Mouse (Mus musculus) heart, adult 10 weeks (tissue): ENCODE measurements around the gene Gpsm3. TPM values are rescaled to one million over a fixed set of nuclear protein-coding genes. Genes with fewer than 3 reads are reported as not detected.

ENCODE experiments used
- polyA plus RNA-seq: library from polyadenylated mRNA; stranded (reverse); fragments of 350-450 nt; fragmentation: Illumina TruSeq; extraction: RNeasy Lipid Tissue Mini Kit (QIAGEN cat#74804); gene quantifications from one replicate; pipeline ENCODE4 v1.2.3, GENCODE M21; 2014; ENCODE audit warnings: low read depth, low replicate concordance

Gpsm3 gene
- polyA plus RNA-seq: 6.1 TPM

GRCm38 (mm10) chr17:34589681-34590101 is at the start of gene Gpsm3:
Gpsm3 (plus strand) TSS chr17:34589806.

GRCm38 (mm10) chr17:34564003-34564421 is 25.6 kb upstream of the Gpsm3 start, which contains the start of gene Notch4:
Notch4 (plus strand) TSS chr17:34564268.

GRCm38 (mm10) chr17:34591029-34591993 is 1.7 kb downstream of the Gpsm3 start, which contains the start of gene Pbx2:
Pbx2 (plus strand) TSS chr17:34591266.

GRCm38 (mm10) chr17:34597566-34598095 is 8.0 kb downstream of the Gpsm3 start, which contains the start of gene Ager:
Ager (plus strand) TSS chr17:34597862.

GRCm38 (mm10) chr17:34603375-34604060 is 13.9 kb downstream of the Gpsm3 start, which contains the start of gene Rnf5:
Rnf5 (minus strand) TSS chr17:34603690.

GRCm38 (mm10) chr17:34604061-34604508 is 14.5 kb downstream of the Gpsm3 start, which contains the start of gene Agpat1:
Agpat1 (plus strand) TSS chr17:34604262.

GRCm38 (mm10) chr17:34615871-34616270 is 26.3 kb downstream of the Gpsm3 start, which contains the start of gene Egfl8:
Egfl8 (minus strand) TSS chr17:34615971.

GRCm38 (mm10) chr17:34627943-34628643 is 38.5 kb downstream of the Gpsm3 start, which contains the start of gene Ppt2:
Ppt2 (minus strand) TSS chr17:34628510.

GRCm38 (mm10) chr17:34629221-34629751 is 39.7 kb downstream of the Gpsm3 start, which contains the start of gene Prrt1:
Prrt1 (plus strand) TSS chr17:34629533.

Other genes starting within 250 kb of the Gpsm3 start
- not detected for gene Btnl2, start 235.0 kb upstream of the Gpsm3 start, polyA plus RNA-seq
- not detected for gene Btnl1, start 212.7 kb upstream of the Gpsm3 start, polyA plus RNA-seq
- gene BC051142, start 191.0 kb upstream of the Gpsm3 start, polyA plus RNA-seq: not detected
- not detected for gene Btnl4, start 112.5 kb upstream of the Gpsm3 start, polyA plus RNA-seq
- not detected for gene Btnl6, start 72.5 kb upstream of the Gpsm3 start, polyA plus RNA-seq
- gene Notch4, start 25.5 kb upstream of the Gpsm3 start, polyA plus RNA-seq: 14.8 TPM
- gene Pbx2, start 1.5 kb downstream of the Gpsm3 start, polyA plus RNA-seq: 18.1 TPM
- gene Ager, start 8.1 kb downstream of the Gpsm3 start, polyA plus RNA-seq: 0.63 TPM
- 49.3 TPM for gene Rnf5, start 13.9 kb downstream of the Gpsm3 start, polyA plus RNA-seq
- 65.9 TPM for gene Agpat1, start 14.5 kb downstream of the Gpsm3 start, polyA plus RNA-seq
- gene Egfl8, start 26.2 kb downstream of the Gpsm3 start, polyA plus RNA-seq: 0.84 TPM
- 56.2 TPM for gene Ppt2, start 38.7 kb downstream of the Gpsm3 start, polyA plus RNA-seq
- gene Prrt1, start 39.7 kb downstream of the Gpsm3 start, polyA plus RNA-seq: 4.3 TPM
- gene Fkbpl, start 55.0 kb downstream of the Gpsm3 start, polyA plus RNA-seq: 5.5 TPM
- gene Atf6b, start 57.3 kb downstream of the Gpsm3 start, polyA plus RNA-seq: 19.6 TPM
- gene Tnxb, start 80.7 kb downstream of the Gpsm3 start, polyA plus RNA-seq: 19.1 TPM
- gene C4b, start 154.1 kb downstream of the Gpsm3 start, polyA plus RNA-seq: 19.0 TPM
- not detected for gene Cyp21a1, start 214.8 kb downstream of the Gpsm3 start, polyA plus RNA-seq
- 15.7 TPM for gene Stk19, start 247.1 kb downstream of the Gpsm3 start, polyA plus RNA-seq
- gene Dxo, start 247.2 kb downstream of the Gpsm3 start, polyA plus RNA-seq: 18.6 TPM